Mouse (Mus musculus) C2C12 (cell line): Measurements from ENCODE around the gene Ikzf3.

Experiments used
- CEBPB ChIP-seq: IDR thresholded peaks from one replicate; pipeline ENCODE4 v1.6.1; 2011; ENCODE audit warnings: low read depth, mild to moderate bottlenecking, control low read depth, moderate library complexity
- CTCF ChIP-seq: IDR thresholded peaks from one replicate; pipeline ENCODE4 v1.5.1; 2011; ENCODE audit not compliant: control insufficient read depth, insufficient read depth, insufficient read length
- MAX ChIP-seq: IDR thresholded peaks from one replicate; pipeline ENCODE4 v1.6.1; 2011; ENCODE audit warnings: mild to moderate bottlenecking, control low read depth
- MYOG ChIP-seq: IDR thresholded peaks from one replicate; pipeline ENCODE4 v1.6.1; 2011; ENCODE audit not compliant: control insufficient read depth, insufficient read length; ENCODE audit errors: extremely low read depth

DNA sequence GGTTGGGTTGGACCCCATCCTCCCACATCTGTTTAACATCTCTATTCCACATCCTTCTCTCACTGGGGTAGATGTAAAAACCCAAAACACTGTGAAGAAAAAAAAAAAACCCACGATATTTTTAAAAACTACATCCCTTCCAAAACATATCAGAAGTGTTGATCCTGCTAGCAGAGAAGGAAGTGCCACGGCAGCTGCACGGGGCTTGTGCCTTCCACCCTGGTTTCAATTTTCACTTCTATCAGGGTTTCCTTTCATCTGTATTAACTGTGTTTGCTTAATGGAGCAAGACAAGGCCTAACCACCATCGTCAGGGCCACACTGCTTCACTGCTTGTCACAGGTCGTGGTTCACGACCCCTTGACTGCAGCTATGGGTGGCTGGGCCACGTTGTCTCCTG is 52.9 kb downstream of the Ikzf3 start:
- TF ChIP-seq CTCF: no peak
- TF ChIP-seq CEBPB: no peak
- no peak for TF ChIP-seq MAX
- no peak for TF ChIP-seq MYOG
